Mouse (Mus musculus): Measurements from ENCODE around the gene Nmt1.

The Nmt1 gene

DNA sequence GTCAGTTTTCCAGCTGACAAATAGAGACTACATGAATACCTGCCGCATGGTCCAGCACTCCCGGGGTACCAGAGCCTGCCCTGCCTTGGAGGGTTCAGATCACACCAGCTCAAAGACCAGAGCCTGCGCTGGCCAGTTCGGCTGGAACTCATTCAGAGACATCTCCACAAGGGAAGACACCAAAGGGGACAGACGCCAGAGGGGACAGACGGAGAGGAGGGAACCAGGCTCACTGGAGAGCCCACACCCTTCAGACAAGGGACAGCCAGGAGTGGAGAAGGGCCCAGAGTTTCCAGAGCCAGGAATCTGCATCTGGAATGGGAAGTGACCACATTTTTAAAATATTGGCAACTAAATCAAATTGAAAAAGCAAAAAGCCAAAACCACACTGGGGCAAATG lies 53.6 kb downstream of the Nmt1 start:
- DNase-seq, result no peak

DNA sequence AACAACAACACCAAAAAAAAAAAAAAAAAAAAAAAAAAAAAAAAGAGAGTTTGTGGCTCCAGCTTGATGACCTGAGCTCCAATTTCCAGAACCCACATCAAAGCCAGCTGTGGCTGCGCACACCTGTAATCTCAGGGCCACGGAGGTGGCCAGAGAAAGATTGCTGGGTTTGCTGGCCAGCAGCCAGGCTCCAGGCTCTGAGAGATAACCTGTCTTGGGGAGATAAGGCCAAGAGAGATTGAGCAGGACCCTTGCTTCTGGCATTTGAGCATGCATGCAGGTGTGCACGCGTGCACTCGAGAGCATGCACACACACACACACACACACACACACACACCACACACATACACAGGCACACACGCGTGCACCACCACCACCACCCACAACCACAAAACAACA lies 65.3 kb downstream of the Nmt1 start:
- DNase-seq, result peak; percentile 14

DNA sequence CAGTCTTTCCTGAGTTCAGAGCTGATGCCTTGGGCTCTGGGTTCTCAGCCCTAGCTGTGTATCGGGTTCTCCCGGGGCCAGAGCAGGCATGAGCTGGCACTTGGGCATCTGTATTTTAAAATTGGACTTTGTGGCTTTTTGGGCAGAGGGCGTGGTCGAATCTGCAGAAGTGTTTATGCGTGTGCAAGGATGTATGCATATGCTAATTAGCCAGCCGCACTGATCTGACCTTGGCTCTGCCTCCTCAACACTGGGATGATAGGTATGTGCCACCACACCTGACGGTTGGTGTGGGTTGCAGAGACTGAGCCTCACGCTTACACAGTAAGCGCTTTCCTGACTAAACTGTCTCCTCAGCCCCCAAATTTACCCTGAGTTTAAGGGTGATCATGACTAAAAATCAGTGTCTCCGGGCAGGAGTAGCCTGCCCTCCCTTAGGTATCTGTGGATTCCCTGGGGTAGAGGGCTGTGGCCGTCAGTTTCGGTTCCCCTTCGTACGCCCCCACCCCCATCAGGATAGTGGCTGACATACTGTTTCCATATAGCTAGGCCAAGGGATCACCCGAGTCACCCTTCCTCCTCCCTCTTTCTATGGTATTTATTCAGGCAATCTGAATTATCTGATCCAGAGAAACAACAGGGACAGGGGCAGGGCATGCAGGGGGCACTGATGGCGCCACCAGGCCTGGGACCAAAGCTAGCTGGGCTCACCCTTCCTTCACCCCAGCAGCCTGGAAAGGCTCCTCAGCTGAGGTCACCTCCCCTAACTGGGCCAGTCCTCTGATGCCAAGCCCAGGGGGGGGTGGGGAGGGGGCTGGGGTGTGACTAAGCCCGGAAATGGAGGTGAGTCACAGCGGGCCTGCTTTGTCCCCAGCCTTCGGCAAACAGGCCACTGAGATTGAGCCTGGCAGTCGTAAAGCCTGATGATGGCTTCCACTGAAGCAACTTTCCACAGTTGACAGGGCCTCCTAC lies 66.2 kb downstream of the Nmt1 start:
- DNase-seq, result peak; percentile 12

DNA sequence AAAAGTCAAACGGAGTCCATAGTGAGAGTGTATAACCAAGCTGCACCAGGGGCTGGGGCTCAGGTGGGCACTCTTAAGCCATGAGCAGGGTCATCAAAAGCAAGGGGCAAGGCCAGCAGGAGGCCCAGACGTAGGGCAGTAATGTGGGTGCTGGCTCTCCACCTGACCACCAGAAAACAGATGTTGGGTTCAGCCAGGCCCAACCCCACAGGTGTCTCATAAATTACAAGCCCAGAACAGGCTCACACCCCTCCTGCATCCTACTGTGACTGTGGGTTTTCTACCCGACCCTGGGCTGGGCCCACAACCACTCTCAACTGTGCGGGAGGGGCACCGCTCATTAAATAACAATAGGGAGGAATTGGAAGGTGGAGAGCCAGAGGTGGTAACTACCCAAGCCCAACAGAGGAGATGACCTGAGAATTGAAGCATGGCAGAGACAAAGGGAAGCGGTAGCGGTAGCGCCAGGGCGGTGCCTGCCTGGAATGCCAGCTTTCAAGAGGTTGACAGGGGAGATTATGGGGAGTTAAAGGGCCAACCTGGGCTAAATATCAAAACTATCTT lies 67.2 kb downstream of the Nmt1 start:
- DNase-seq, result peak; percentile 26

DNA sequence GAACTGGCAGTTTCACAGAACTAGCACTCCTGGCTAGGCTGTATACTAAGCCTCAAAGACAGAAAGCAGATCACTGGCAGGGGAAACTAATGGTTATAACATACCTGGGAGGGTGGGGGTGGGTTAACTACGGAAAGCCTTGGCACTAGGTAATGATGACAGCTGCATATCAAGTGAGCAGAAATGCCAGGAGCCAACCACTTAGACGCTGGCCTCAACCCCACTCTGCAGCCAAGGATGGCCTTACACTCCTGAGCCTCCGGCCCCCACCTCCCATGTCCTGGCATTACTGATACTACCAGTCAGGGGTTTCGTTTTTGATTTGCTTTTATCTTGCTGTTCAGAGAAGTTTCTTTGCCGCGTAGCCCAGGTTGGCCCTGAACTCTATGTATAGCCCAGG lies 67.8 kb downstream of the Nmt1 start:
- DNase-seq, result peak; percentile 13

DNA sequence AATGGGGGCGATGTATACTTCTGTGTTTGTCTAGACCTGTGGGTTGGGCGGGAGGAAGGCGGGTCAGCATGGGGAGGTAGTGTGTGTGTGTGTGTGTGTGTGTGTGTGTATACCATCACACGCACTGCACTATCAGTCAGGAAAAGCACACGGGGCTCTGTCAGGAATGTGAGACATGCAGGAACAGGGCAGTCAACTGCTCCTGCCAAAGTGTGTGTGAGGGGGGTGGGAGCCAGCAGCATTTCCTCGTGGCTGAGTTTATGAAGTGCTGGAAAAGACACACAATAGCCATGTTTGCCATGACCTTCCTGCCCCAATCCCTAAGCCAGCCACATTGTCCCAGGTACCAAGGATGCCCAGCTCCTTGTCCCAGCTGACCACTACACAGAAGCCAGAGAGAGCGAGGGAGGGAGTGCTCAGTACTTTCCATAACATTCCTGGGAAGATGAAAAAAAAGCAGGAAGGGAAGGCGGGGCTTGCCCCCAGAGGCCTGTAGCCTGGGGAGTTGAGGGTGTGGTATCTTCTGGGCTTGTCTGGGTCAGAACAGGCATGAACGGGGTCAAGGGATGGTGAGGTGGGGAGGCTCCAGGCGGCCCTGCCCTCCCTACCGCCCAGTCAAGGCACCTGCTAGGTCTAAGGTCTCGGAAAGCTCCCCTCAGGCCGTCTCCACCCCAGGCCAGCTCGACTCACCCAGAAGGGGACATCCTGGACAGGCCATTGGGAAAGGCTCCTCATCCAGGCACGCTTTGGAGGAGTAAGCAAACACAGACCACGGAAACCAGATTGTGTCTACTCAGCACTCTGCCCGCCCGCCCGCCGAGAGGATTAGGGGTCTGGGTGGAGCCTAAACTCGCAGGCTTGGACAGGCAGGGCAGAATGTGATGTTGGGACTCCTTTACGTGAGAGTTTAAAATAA lies 69.2 kb downstream of the Nmt1 start:
- peak; percentile 27 for DNase-seq

DNA sequence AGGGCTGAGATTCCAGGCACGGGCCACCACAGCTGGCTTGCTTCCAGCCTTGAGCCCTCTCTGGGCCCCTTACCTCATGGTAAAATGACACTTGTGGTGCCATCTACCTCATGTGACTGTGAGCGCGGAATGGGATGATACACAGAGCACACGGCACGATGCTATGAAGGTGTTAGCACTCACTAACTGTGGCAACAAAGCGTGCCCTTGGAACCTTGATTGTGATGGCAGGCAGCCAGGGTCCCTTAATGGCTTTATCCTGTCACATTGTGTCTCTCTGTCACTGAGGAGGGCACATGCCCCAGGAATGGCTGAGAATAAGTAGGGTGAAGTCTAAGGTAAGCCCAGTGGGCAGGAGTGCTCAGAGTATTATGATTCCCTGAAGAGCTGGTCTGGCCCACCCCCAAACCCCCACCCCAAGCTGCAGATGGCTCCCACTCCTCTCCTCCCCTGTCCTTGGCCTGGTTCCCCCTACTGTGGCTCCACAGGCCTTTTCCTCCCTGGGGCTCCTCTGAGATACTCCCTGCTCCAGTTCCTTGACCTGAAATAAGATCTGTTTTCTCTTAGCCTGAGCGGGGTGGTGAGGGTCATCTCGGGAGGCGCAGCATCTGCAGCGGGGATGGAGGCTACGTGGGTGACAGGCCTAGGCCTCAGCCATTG lies 70.7 kb downstream of the Nmt1 start:
- DNase-seq, result peak; percentile 54

DNA sequence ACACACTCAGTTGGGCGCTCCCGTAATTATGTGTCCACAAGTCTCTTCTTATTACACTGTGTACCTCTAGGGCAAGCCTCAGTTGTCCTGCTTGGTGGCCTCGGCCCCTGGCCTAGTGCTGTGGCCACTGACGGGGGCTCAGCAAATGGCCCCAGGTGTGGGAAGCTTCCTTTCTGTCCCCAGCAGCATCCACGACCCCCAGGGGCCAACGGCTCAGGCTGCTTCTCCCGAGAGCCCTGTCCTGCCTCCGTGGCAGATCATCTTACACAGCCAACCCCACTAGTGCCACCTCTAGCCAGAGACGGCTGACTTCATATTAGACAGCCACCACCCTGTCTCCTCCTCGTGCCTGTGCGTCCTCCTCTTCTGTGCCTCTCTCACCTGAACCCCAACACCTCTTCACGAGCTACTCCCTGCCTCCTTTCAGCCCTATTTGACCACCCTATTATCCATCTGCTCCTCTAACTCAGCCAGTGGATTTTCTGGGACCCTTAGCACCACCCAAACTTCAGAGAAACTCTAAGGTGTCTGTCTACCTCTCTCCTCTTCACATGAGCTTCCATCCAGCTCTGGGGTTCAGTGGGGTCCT lies 71.5 kb downstream of the Nmt1 start:
- DNase-seq, result peak; percentile 47

DNA sequence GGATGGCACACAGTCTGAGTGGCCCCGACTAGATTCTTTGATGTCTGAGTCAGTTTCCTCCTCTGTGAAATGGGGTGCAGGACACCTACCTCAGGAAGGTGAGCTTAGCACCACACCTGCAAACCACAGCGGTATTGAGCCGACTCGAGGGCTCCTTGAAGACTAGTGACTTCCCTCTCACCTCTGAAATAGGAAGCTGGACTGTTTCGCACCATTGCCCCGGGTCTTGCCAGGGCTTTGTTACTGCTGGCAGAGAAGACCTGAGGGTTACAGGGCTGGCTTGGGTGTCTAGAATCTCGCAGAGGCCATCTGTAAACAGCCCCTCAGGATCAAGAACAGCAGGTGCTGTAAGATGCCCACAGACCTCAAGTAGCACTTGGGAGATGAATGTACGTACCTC lies 72.4 kb downstream of the Nmt1 start:
- peak; percentile 60 for DNase-seq

DNA sequence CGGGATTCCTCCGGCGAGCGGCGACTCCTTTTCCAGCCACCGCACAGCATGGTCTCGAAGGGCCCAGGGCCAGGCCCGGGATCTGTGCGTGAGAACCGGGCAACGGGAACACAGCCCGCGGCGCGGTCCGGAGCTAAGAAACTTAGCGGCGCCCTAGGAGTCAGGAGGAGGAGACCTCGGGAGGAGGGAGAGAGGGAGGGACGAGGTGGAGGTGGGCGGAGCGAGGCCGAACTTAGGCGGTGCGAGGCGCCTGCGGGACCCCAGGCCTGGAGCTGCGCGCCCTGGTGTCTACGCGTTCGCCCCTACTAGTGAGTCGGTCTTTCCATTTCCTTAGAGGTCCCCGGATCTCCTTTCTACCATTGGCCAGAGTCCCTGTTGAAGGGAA lies 73.5 kb downstream of the Nmt1 start, which contains the start of the genes Plcd3 and Acbd4:
TSS of gene Plcd3 (minus strand) at position 178 of the 385 bp plus-strand sequence.
TSS of gene Acbd4 (plus strand) at position 202 of the 385 bp plus-strand sequence.
- peak; percentile 88 for DNase-seq

DNA sequence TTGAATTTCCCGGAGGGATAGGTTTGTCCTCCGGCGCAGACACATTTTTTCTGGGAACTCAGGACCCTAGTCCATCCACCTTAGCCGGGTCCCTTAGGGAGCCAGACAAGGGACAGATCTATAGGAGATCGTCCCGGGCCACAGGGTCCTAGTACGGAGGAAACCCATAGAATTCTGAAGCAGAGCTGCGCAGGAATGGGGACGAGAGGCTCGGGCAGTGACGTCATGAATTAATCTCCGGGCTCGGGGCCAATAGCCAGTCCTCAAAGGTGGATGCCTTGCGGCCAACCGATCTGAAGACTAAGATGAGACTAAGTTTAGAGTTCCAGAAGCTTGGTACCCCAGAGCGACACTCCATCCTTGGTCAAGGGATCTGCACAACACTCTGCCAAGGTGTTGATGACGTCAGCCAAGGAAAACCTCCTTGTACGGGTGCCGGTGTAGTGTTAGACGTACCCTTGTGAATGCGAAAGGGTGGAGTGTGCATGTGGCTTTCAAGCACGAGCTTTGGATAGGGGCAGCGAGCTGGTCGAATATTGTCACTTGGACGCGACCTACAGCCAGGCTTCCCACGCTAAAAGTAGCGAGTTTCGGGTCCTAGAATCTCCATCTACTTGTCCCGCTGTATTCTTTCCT lies 74.0 kb downstream of the Nmt1 start:
- peak; percentile 88 for DNase-seq

DNA sequence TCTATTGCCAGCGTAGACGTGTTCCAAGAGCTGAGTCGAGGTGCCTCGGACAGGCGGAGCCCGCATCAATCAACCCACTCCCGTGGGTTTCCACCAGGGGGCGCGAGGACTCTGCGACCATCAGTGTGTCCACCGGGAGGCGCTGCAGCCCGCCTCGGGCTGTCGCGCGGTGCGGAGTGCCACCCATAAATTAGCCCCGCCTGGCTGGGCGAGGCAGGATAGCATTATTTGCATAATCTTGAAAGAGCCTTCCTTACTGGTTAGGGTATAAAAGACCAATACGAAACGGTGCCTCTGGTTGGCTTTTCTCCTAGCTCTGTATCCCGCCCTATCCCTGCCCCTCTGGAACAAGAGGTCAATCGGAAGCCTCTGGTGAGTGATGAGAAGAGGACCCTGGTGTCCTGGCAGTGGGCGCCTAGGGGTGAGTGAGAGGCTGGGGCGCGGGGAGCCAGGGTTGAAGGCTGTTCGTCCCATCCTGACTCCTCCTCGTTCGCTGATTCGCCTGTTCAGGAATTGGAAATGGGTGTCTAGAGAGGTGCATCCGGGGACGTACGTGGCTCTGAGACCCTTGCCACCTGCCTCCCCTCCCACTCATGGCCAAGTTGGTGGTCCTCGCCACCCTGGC lies 74.8 kb downstream of the Nmt1 start:
- peak; percentile 98 for DNase-seq

DNA sequence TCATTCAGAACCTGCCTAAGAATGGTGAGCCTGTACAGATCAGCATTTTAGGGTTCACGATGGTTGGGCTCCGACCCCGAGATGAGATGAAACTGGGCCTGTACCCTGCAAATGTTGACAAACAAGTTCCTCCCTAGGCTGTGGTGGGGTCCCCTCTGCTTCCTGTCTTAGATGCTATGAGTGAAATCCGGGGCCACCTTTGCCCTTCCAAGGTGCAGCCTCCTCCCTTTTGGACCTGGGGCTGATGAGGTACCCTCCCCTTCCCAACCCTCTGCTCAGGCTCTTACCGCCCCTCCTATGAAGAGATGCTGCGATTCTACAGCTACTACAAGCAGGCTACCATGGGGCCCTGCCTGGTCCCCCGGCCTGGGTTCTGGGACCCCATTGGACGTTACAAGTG lies 75.6 kb downstream of the Nmt1 start:
- peak; percentile 60 for DNase-seq

DNA sequence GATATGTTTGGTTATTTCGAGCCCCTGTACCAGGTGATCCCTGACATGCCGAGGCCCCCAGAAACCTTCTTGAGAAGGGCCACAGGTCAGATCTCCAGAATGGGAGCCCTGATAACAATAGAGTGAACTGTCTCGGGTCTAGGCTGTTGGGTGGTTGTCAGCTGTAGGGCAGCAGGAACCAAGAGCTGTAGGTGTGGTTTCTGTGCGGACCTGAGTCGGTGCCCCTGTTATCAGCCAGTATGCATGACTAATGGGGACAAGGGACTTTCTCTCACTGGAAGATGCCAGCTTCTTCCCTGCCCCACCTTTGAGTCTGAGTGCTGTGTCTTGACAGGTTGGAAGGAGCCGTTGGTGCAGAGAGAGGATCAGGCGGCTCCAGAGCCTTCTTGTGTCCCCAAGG lies 76.5 kb downstream of the Nmt1 start:
- DNase-seq, result peak; percentile 41

DNA sequence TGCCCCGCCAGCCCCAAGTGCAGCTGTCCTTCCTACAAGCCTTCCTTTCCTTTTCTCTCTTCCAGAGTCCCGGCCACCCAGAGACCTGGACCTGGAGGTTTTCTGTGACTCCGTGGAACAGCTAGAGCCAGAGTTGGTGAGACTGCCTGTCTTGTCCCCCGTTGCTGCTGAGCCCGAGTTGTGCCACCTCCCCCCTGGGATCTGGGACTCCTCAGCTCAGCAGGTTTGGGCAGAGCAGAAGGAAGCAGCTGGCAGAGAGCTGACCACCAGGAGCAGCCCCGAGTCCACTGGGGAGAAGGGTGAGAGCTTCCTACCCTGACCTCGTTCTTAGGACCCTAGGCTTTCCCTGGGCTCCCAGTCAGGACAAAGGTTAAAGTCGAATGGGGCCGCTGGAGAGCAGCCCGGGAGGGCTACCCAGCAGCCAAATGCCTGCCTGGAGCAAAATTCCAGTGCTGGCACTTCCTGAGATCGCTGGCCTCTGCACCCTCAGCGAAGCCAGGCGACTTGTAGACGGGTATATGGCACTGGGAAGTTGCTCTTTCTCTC lies 77.3 kb downstream of the Nmt1 start:
- peak; percentile 47 for DNase-seq

DNA sequence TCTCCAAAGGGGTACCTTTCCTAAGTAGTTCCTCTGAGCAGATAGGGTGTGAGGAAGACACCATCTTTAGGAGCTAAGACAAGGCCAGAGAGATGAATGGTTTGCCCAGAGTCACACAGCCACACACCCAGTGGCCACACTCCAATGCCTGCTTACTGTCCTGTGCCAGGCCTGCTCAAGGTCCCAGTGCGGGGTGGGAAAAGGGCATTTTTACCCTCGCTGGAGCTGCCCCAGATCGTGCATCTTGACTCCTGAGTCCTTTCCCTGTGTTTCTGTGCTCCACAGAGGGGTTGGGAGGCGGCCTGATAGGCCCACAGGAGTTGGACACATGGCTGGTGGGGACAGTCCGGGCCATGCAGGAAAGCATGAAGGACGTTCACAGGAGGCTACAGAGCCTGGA lies 77.8 kb downstream of the Nmt1 start:
- peak; percentile 39 for DNase-seq

DNA sequence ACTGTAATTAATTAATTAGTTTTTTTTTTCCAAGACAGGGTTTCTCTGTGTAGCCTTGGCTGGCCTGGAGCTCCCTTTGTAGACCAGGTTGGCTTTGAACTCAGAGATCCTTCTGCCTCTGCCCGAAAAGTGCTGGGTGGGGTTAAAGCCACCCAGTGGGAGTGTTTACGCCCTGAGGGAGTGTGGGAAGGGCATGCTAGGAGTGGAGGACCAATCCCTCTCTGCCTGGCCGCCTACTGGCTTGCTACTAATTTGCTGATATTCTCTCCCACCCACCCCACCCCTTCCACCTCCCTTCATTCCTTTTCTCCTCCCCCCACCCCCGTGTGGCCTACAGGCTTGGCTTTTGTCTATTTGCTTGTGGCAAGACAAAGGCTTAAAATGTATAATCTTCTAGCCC lies 78.4 kb downstream of the Nmt1 start:
- DNase-seq, result peak; percentile 45

DNA sequence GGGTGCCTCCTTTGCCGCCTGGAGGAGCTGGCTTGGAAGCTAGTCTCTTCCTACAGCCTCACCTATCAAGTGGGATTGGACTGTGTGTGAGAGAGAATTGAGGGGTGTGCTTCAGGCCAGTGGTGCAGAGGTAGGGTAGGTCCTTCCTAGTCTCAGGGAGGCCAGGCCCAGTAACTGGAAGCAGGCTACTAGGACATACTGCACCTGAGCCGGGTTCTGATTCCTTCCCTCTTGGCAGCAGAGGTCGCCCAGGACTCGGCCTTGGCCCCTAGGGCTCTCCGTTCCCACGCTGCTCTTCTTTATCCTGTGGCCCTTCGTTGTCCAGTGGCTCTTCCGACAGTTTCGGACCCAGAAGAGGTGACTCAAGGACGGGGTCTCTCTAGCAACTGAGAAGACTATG lies 83.3 kb downstream of the Nmt1 start:
- DNase-seq, result no peak

DNA sequence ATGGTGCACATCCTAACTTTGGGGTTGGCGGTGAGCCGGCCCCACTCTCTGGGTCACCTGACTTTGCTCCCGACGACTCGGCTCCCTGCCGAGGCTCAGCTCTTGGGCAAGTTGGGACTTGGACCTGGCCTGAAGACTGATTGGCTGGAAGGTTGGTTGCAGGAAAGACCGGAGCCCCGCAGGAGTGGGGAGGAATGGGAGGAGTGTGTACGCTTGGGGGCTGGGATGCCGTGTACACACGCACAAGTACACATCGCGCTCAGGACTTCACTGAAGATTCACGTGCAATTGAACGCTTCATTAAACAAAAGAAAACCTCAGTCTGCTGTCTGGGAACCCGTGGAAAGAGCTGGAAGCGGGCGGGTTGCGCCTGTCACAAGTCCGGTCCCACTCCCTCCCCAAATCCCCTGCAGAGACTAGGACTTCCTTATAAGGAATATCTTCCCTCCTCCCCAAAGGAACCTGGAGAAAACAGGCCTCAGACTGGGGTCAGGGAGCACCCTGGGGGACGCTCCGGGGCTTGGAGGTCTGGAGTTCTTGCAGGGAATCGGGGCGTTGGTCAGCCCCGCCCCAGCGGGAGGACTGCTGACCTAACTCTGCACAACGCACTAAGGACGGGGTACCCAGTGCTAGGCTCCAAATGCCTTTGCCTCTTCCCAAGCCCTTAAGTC lies 84.0 kb downstream of the Nmt1 start:
- DNase-seq, result peak; percentile 80

DNA sequence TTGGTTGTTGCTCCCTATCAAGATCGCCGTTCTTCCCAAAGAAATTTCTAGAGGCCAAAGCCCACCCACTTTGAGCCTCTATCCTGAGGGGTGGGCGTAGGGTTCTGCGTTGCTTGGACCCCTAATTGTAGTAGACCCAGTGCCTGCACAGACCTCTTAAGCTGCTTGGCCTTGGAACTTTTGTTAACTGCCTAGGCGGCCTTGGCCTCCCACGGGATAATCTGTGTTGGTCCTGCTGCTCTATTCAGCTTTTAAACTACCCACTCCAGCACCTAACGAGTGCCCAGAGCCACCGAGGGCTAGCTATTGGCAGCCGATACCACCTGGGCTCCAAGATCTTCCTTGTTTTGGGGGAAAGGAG lies 84.5 kb downstream of the Nmt1 start:
- DNase-seq, result no peak
